Mouse (Mus musculus): Measurements from ENCODE around the gene Defb39. TPM values are rescaled to one million over a fixed set of nuclear protein-coding genes. Genes with fewer than 3 reads are reported as not detected.

The Defb39 gene
- polyA plus RNA-seq (2016; fragmentation: Nextera tagmentation; extraction: Ambion mirVana): not detected in 2 replicates

- Histone ChIP-seq H3K4me3 (no peak within 1 kb of the TSS), H3K27me3 (ENCODE audit: poor library complexity, severe bottlenecking) (no peaks in the 10 kb centered on the region), H3K4me1 (no peaks in the 10 kb centered on the region), H3K9me3 (peaks cover 31% of the 10 kb centered on the region), H3K36me3 (replicated peaks) (no peaks in the 10 kb centered on the region), H3K27ac (no peak within 1 kb of the TSS)
- WGBS: 87% methylated on average over 1 of the region's 1 CpGs
- no peak for DNase-seq (ENCODE audit: extremely low spot score, low spot score)
Measured at GRCm38 (mm10) chr8:19064710-19065109, at the start of gene Defb39. Gene Defb39, minus strand, starts transcription at chr8:19064810.

- no peaks in the 10 kb centered on the region for H3K27me3 ChIP-seq (ENCODE audit: poor library complexity, severe bottlenecking)
- 80% methylated on average over 2 of the region's 2 CpGs for WGBS
- peaks cover 21% of the 10 kb centered on the region for H3K9me3 ChIP-seq
- no peak for DNase-seq (ENCODE audit: extremely low spot score, low spot score)
- H3K4me1 ChIP-seq: no peaks in the 10 kb centered on the region
- no peak overlapping the region for H3K27ac ChIP-seq
- no peak overlapping the region for H3K4me3 ChIP-seq
- no peaks in the 10 kb centered on the region for H3K36me3 ChIP-seq (replicated peaks)
Measured at GRCm38 (mm10) chr8:19066013-19066412, 1.4 kb upstream of the Defb39 start.

- Histone ChIP-seq H3K4me3 (no peak overlapping the region), H3K36me3 (replicated peaks) (no peaks in the 10 kb centered on the region), H3K4me1 (no peaks in the 10 kb centered on the region), H3K9me3 (peaks cover 32% of the 10 kb centered on the region), H3K27ac (no peak overlapping the region), H3K27me3 (ENCODE audit: poor library complexity, severe bottlenecking) (no peaks in the 10 kb centered on the region)
- DNase-seq (ENCODE audit: extremely low spot score, low spot score): no peak
Measured at GRCm38 (mm10) chr8:19062891-19063290, 1.7 kb downstream of the Defb39 start.

- Histone ChIP-seq H3K36me3 (replicated peaks) (no peaks in the 10 kb centered on the region), H3K27ac (no peak overlapping the region), H3K27me3 (ENCODE audit: poor library complexity, severe bottlenecking) (no peaks in the 10 kb centered on the region), H3K9me3 (peaks cover 6% of the 10 kb centered on the region), H3K4me1 (no peaks in the 10 kb centered on the region), H3K4me3 (no peak overlapping the region)
- 93% methylated on average over 14 of the region's 14 CpGs for WGBS
- DNase-seq (ENCODE audit: extremely low spot score, low spot score): no peak
Measured at GRCm38 (mm10) chr8:19045242-19045641, 19.4 kb downstream of the Defb39 start.

GRCm38 (mm10) chr8:19026466-19026865 lies 38.1 kb downstream of the Defb39 start, which contains the start of gene Defb38:
Gene Defb38, minus strand, starts transcription at chr8:19026566.
- no peaks in the 10 kb centered on the region; the same call in 1 of the 2 replicates for H3K9me3 ChIP-seq
- H3K36me3 ChIP-seq (replicated peaks): no peaks in the 10 kb centered on the region
- no peak within 1 kb of the TSS for H3K27ac ChIP-seq
- H3K4me3 ChIP-seq: no peak within 1 kb of the TSS
- 95% methylated on average over 1 of the region's 1 CpGs for WGBS
- H3K4me1 ChIP-seq: no peaks in the 10 kb centered on the region
- no peaks in the 10 kb centered on the region for H3K27me3 ChIP-seq (ENCODE audit: poor library complexity, severe bottlenecking)
- no peak for DNase-seq (ENCODE audit: extremely low spot score, low spot score)

Other genes starting within 250 kb of the Defb39 start
- gene Defb40, start 86.6 kb downstream of the Defb39 start, polyA plus RNA-seq (2016; fragmentation: Nextera tagmentation; extraction: Ambion mirVana): not detected in 2 replicates
- gene Defb37, start 73.8 kb downstream of the Defb39 start, polyA plus RNA-seq (2016; fragmentation: Nextera tagmentation; extraction: Ambion mirVana): not detected in 2 replicates
- not detected in 2 replicates for gene Defb38, start 38.2 kb downstream of the Defb39 start, polyA plus RNA-seq (2016; fragmentation: Nextera tagmentation; extraction: Ambion mirVana)
- gene Defb12, start 50.0 kb upstream of the Defb39 start, polyA plus RNA-seq (2016; fragmentation: Nextera tagmentation; extraction: Ambion mirVana): not detected in 2 replicates
- gene Defb34, start 58.9 kb upstream of the Defb39 start, polyA plus RNA-seq (2016; fragmentation: Nextera tagmentation; extraction: Ambion mirVana): not detected in 2 replicates
- not detected in 2 replicates for gene Gm45826, start 76.0 kb upstream of the Defb39 start, polyA plus RNA-seq (2016; fragmentation: Nextera tagmentation; extraction: Ambion mirVana)
- gene Defb14, start 129.5 kb upstream of the Defb39 start, polyA plus RNA-seq (2016; fragmentation: Nextera tagmentation; extraction: Ambion mirVana): not detected in 2 replicates
- gene Defb4, start 133.9 kb upstream of the Defb39 start, polyA plus RNA-seq (2016; fragmentation: Nextera tagmentation; extraction: Ambion mirVana): not detected in 2 replicates
- gene Defb6, start 160.7 kb upstream of the Defb39 start, polyA plus RNA-seq (2016; fragmentation: Nextera tagmentation; extraction: Ambion mirVana): not detected in 2 replicates
- gene Defb46, start 175.1 kb upstream of the Defb39 start, polyA plus RNA-seq (2016; fragmentation: Nextera tagmentation; extraction: Ambion mirVana): not detected in 2 replicates
- not detected in 2 replicates for gene Defb5, start 182.8 kb upstream of the Defb39 start, polyA plus RNA-seq (2016; fragmentation: Nextera tagmentation; extraction: Ambion mirVana)
- not detected in 2 replicates for gene Defb3, start 228.6 kb upstream of the Defb39 start, polyA plus RNA-seq (2016; fragmentation: Nextera tagmentation; extraction: Ambion mirVana)

Data from forebrain, embryonic 10.5 days (tissue).